Mouse (Mus musculus): ENCODE measurements at regions not wholly inside any gene's neighbourhood (a gene's known extent, or its start where the extent isn't known, plus 50 kb on each side); places are given as distances from the start of the nearest gene placed in this dataset.

- Histone ChIP-seq H3K4me1 (ENCODE audit: control insufficient read depth, insufficient read depth, low read length) (peaks cover 4% of the 10 kb centered on the region), H3K9ac (ENCODE audit: low read depth, low read length) (no peak overlapping the region), H3K27ac (no peak overlapping the region), H3K36me3 (ENCODE audit: control insufficient read depth, insufficient read depth, low read length) (no peaks in the 10 kb centered on the region), H3K4me3 (no peak overlapping the region), H3K27me3 (ENCODE audit: control insufficient read depth, insufficient read depth, low read length) (no peaks in the 10 kb centered on the region), H3K79me2 (replicated peaks; ENCODE audit: control insufficient read depth, insufficient read depth, low read length) (no peaks in the 10 kb centered on the region)
- no peak for DNase-seq
- WGBS, result 86% methylated on average over 11 of the region's 11 CpGs
- intact Hi-C loops (cut with DNase I), result no loop called here
- no peak for TF ChIP-seq EP300 (IDR thresholded peaks at IDR 0.05; ENCODE audit: insufficient read depth, low read depth, low read length)
- TF ChIP-seq CTCF (IDR thresholded peaks at IDR 0.05), result no peak
- TF ChIP-seq POLR2A (IDR thresholded peaks at IDR 0.05; ENCODE audit: insufficient read depth, low read depth, low read length), result no peak
Observed at GRCm38 (mm10) chr6:100176914-100177560, 110.2 kb downstream of the Rybp start.

GRCm38 (mm10) chr6:100170711-100171348 lies 116.5 kb downstream of the Rybp start:
- Histone ChIP-seq H3K27ac (no peak overlapping the region), H3K79me2 (replicated peaks; ENCODE audit: control insufficient read depth, insufficient read depth, low read length) (no peaks in the 10 kb centered on the region), H3K27me3 (ENCODE audit: control insufficient read depth, insufficient read depth, low read length) (no peaks in the 10 kb centered on the region), H3K4me1 (ENCODE audit: control insufficient read depth, insufficient read depth, low read length) (no peaks in the 10 kb centered on the region), H3K9ac (ENCODE audit: low read depth, low read length) (no peak overlapping the region), H3K36me3 (ENCODE audit: control insufficient read depth, insufficient read depth, low read length) (no peaks in the 10 kb centered on the region), H3K4me3 (no peak overlapping the region)
- intact Hi-C loops (cut with DNase I), result no loop called here
- DNase-seq, result peak; percentile 42 to 69
- 11% methylated on average over 22 of the region's 22 CpGs for WGBS
- no peak for TF ChIP-seq CTCF (IDR thresholded peaks at IDR 0.05)
- no peak for TF ChIP-seq POLR2A (IDR thresholded peaks at IDR 0.05; ENCODE audit: insufficient read depth, low read depth, low read length)
- no peak for TF ChIP-seq EP300 (IDR thresholded peaks at IDR 0.05; ENCODE audit: insufficient read depth, low read depth, low read length)

GRCm38 (mm10) chr6:100167321-100167720 lies 120.0 kb downstream of the Rybp start:
- DNase-seq, result no peak
- H3K79me2 ChIP-seq (replicated peaks; ENCODE audit: control insufficient read depth, insufficient read depth, low read length), result no peaks in the 10 kb centered on the region
- peaks cover 9% of the 10 kb centered on the region for H3K4me1 ChIP-seq (ENCODE audit: control insufficient read depth, insufficient read depth, low read length)
- intact Hi-C loops (cut with DNase I), result no loop called here
- 78% methylated on average over 5 of the region's 5 CpGs for WGBS
- no peak for TF ChIP-seq CTCF (IDR thresholded peaks at IDR 0.05)
- TF ChIP-seq EP300 (IDR thresholded peaks at IDR 0.05; ENCODE audit: insufficient read depth, low read depth, low read length), result no peak
- TF ChIP-seq POLR2A (IDR thresholded peaks at IDR 0.05; ENCODE audit: insufficient read depth, low read depth, low read length), result no peak
- H3K27me3 ChIP-seq (ENCODE audit: control insufficient read depth, insufficient read depth, low read length), result no peaks in the 10 kb centered on the region
- no peak overlapping the region for H3K27ac ChIP-seq
- no peak overlapping the region for H3K9ac ChIP-seq (ENCODE audit: low read depth, low read length)
- no peak overlapping the region for H3K4me3 ChIP-seq
- H3K36me3 ChIP-seq (ENCODE audit: control insufficient read depth, insufficient read depth, low read length), result no peaks in the 10 kb centered on the region

GRCm38 (mm10) chr6:100165746-100166145 lies 121.5 kb downstream of the Rybp start:
- Histone ChIP-seq H3K4me3 (no peak overlapping the region), H3K9ac (ENCODE audit: low read depth, low read length) (no peak overlapping the region), H3K36me3 (ENCODE audit: control insufficient read depth, insufficient read depth, low read length) (no peaks in the 10 kb centered on the region), H3K27me3 (ENCODE audit: control insufficient read depth, insufficient read depth, low read length) (no peaks in the 10 kb centered on the region), H3K79me2 (replicated peaks; ENCODE audit: control insufficient read depth, insufficient read depth, low read length) (no peaks in the 10 kb centered on the region), H3K4me1 (ENCODE audit: control insufficient read depth, insufficient read depth, low read length) (peaks cover 9% of the 10 kb centered on the region), H3K27ac (no peak overlapping the region)
- 90% methylated on average over 3 of the region's 3 CpGs for WGBS
- intact Hi-C loops (cut with DNase I), result no loop called here
- TF ChIP-seq CTCF (IDR thresholded peaks at IDR 0.05), result no peak
- no peak for TF ChIP-seq EP300 (IDR thresholded peaks at IDR 0.05; ENCODE audit: insufficient read depth, low read depth, low read length)
- no peak for TF ChIP-seq POLR2A (IDR thresholded peaks at IDR 0.05; ENCODE audit: insufficient read depth, low read depth, low read length)
- DNase-seq, result no peak

- Histone ChIP-seq H3K9ac (ENCODE audit: low read depth, low read length) (no peak overlapping the region), H3K4me3 (no peak overlapping the region), H3K27ac (no peak overlapping the region), H3K4me1 (ENCODE audit: control insufficient read depth, insufficient read depth, low read length) (peaks cover 9% of the 10 kb centered on the region), H3K27me3 (ENCODE audit: control insufficient read depth, insufficient read depth, low read length) (no peaks in the 10 kb centered on the region), H3K36me3 (ENCODE audit: control insufficient read depth, insufficient read depth, low read length) (no peaks in the 10 kb centered on the region), H3K79me2 (replicated peaks; ENCODE audit: control insufficient read depth, insufficient read depth, low read length) (no peaks in the 10 kb centered on the region)
- no peak for DNase-seq
- 73% methylated on average over 4 of the region's 4 CpGs for WGBS
- intact Hi-C loops (cut with DNase I), result loop anchor here (5.0 kb wide), 1 partner anchor 348 kb away; no protein-coding TSS in a partner anchor
- no peak for TF ChIP-seq CTCF (IDR thresholded peaks at IDR 0.05)
- TF ChIP-seq EP300 (IDR thresholded peaks at IDR 0.05; ENCODE audit: insufficient read depth, low read depth, low read length), result no peak
- no peak for TF ChIP-seq POLR2A (IDR thresholded peaks at IDR 0.05; ENCODE audit: insufficient read depth, low read depth, low read length)
Observed at GRCm38 (mm10) chr6:100164162-100164561, 123.1 kb downstream of the Rybp start.

- H3K36me3 ChIP-seq (ENCODE audit: control insufficient read depth, insufficient read depth, low read length), result no peaks in the 10 kb centered on the region
- H3K4me3 ChIP-seq, result no peak overlapping the region
- H3K27ac ChIP-seq, result no peak overlapping the region
- DNase-seq, result no peak
- H3K4me1 ChIP-seq (ENCODE audit: control insufficient read depth, insufficient read depth, low read length), result peaks cover 9% of the 10 kb centered on the region
- H3K27me3 ChIP-seq (ENCODE audit: control insufficient read depth, insufficient read depth, low read length), result no peaks in the 10 kb centered on the region
- no peak overlapping the region for H3K9ac ChIP-seq (ENCODE audit: low read depth, low read length)
- intact Hi-C loops (cut with DNase I), result loop anchor here (2.0 to 5.0 kb wide), 2 partner anchors 123 to 349 kb away; partner anchors contain the start of gene Rybp
- WGBS, result 39% methylated on average over 5 of the region's 5 CpGs
- TF ChIP-seq EP300 (IDR thresholded peaks at IDR 0.05; ENCODE audit: insufficient read depth, low read depth, low read length), result no peak
- no peak for TF ChIP-seq CTCF (IDR thresholded peaks at IDR 0.05)
- TF ChIP-seq POLR2A (IDR thresholded peaks at IDR 0.05; ENCODE audit: insufficient read depth, low read depth, low read length), result no peak
- no peaks in the 10 kb centered on the region for H3K79me2 ChIP-seq (replicated peaks; ENCODE audit: control insufficient read depth, insufficient read depth, low read length)
Observed at GRCm38 (mm10) chr6:100163814-100164130, 123.5 kb downstream of the Rybp start.
